ENCODE assay signal across 24 mouse cellular contexts in the genomic region with DNA sequence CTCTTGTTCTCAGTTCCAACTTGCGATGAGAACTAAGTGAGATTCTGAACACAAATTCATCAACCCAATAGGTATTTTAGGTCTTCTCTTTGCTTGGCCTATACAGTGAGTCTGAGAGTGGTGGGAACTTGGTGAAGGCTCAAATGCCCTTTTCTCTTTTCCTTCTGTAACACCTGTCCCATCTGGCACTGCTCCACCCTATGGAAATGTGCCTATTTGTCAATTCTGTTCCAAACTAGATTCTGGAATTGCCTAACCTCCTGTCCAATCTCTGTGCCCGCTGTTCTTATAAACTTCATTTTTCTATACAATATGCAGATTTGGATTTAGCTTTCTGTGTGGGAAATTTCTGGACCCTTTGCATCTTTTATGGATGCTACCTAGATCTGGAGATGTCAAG. TPM values are rescaled to one million over a fixed set of nuclear protein-coding genes. Genes with fewer than 3 reads are reported as not detected.
"Had no signal": no experiment of that assay in that cellular context is flagged by ENCODE, and none has a peak within 500 bp of the region (broad histone marks: within the 10 kb centered on the region; RNA-seq: fewer than 3 reads in every experiment).

No protein-coding gene starts in this region.

- H3K9me3 ChIP-seq: neural tube, embryonic 15.5 days; stomach, embryonic 15.5 days had no signal

- DNase-seq: lung, adult 18-20 months; lung, embryonic 14.5 days; lung, postnatal 10 days; lung, postnatal 4 days; midbrain, embryonic 14.5 days; right cerebral cortex, postnatal 14 days; thymus, adult 2 months; thymus, postnatal 25 days; thymus, postnatal 4 days had no signal

- H3K4me1 ChIP-seq: midbrain, embryonic 10.5 days; midbrain, embryonic 12.5 days; neural tube, embryonic 13.5 days; neural tube, embryonic 15.5 days; stomach, embryonic 15.5 days had no signal

- H3K27ac ChIP-seq: midbrain, embryonic 10.5 days; midbrain, embryonic 12.5 days; neural tube, embryonic 13.5 days; neural tube, embryonic 15.5 days; stomach, embryonic 15.5 days; stomach, postnatal 0 days had no signal

- H3K27me3 ChIP-seq: midbrain, embryonic 12.5 days; neural tube, embryonic 13.5 days; neural tube, embryonic 15.5 days; stomach, embryonic 15.5 days had no signal

- H3K36me3 ChIP-seq: midbrain, embryonic 10.5 days; midbrain, embryonic 12.5 days; neural tube, embryonic 13.5 days; neural tube, embryonic 15.5 days; stomach, embryonic 15.5 days had no signal

- H3K9ac ChIP-seq: lung, embryonic 14.5 days; midbrain, embryonic 12.5 days; neural tube, embryonic 13.5 days; neural tube, embryonic 15.5 days; stomach, embryonic 15.5 days had no signal

- H3K4me2 ChIP-seq: lung, embryonic 14.5 days; midbrain, embryonic 12.5 days; neural tube, embryonic 13.5 days; neural tube, embryonic 15.5 days; stomach, embryonic 15.5 days had no signal

- H3K4me3 ChIP-seq: midbrain, embryonic 10.5 days; midbrain, embryonic 12.5 days; myocyte; neural tube, embryonic 13.5 days; neural tube, embryonic 15.5 days; stomach, embryonic 15.5 days had no signal

- ATAC-seq: midbrain, embryonic 16.5 days had no signal

RNA-seq across cellular contexts. Expression of gene Msmb, which starts 11.3 kb away (rescaled TPM):
- total RNA-seq: megakaryocyte, adult 5-6 weeks; megakaryocyte-erythroid progenitor cell, adult 5-6 weeks had no signal
- polyA plus RNA-seq: lung, embryonic 14.5 days; lung, embryonic 16.5 days; midbrain, embryonic 10.5 days; midbrain, embryonic 12.5 days; midbrain, embryonic 14.5 days; midbrain, embryonic 16.5 days; myocyte; neural tube, embryonic 11.5 days; neural tube, embryonic 13.5 days; neural tube, embryonic 15.5 days; spleen, adult 2 months; stomach, embryonic 15.5 days; stomach, postnatal 0 days; testis, adult 2 months; thymus, adult 2 months; urinary bladder, adult 2 months had no signal
